Mouse (Mus musculus) limb, embryonic 11.5 days (tissue): ENCODE measurements around the gene Adsl. TPM values are rescaled to one million over a fixed set of nuclear protein-coding genes. Genes with fewer than 3 reads are reported as not detected.

Source experiments
- ATAC-seq: fragments of 200-750 bp; cut with Nextera tagmentation; 2 replicates; pipeline ENCODE4 v1.8.0; 2017; ENCODE audit warnings: low read depth; ENCODE audit not compliant: insufficient number of reproducible peaks, low FRiP score, low TSS enrichment
- DNase-seq: peaks from one replicate; pipeline ENCODE4 v3.0.0-alpha.2; 2015; ENCODE audit warnings: low spot score
- H3K27ac ChIP-seq: fragments of 300-500 bp; sonication (generic); replicated peaks from 2 replicates; pipeline ENCODE4 v1.5.1; 2014; ENCODE audit warnings: low read depth, mild to moderate bottlenecking, low read length
- H3K27me3 ChIP-seq: fragments of 300-500 bp; sonication (generic); 2 replicates; pipeline ENCODE4 v1.6.1; 2014; ENCODE audit warnings: mild to moderate bottlenecking, low read length, mixed read lengths; ENCODE audit not compliant: control insufficient read depth, insufficient read depth
- H3K36me3 ChIP-seq: fragments of 300-500 bp; sonication (generic); 2 replicates; pipeline ENCODE4 v1.6.1; 2014; ENCODE audit warnings: mild to moderate bottlenecking, low read length, moderate library complexity, mixed read lengths; ENCODE audit not compliant: control insufficient read depth, insufficient read depth
- H3K4me1 ChIP-seq: fragments of 300-500 bp; sonication (generic); 2 replicates; pipeline ENCODE4 v1.6.1; 2014; ENCODE audit warnings: low read length, mixed read lengths; ENCODE audit not compliant: control insufficient read depth, insufficient read depth
- H3K4me2 ChIP-seq: fragments of 300-500 bp; sonication (generic); 2 replicates; pipeline ENCODE4 v1.6.1; 2014; ENCODE audit warnings: low read depth, mild to moderate bottlenecking, moderate library complexity; ENCODE audit not compliant: severe bottlenecking
- H3K4me3 ChIP-seq: fragments of 300-500 bp; sonication (generic); 2 replicates; pipeline ENCODE4 v1.5.1; 2014; ENCODE audit warnings: low read depth, low read length
- H3K9ac ChIP-seq: fragments of 300-500 bp; sonication (generic); 2 replicates; pipeline ENCODE4 v1.6.1; 2014; ENCODE audit warnings: mild to moderate bottlenecking, low read length
- H3K9me3 ChIP-seq: fragments of 300-500 bp; sonication (generic); 2 replicates; pipeline ENCODE4 v1.6.1; 2016; ENCODE audit warnings: low read length; ENCODE audit not compliant: control insufficient read depth
- WGBS: fragments of 180-500 bp; shearing (Covaris S2); extraction: QIAGEN DNeasy Blood & Tissue Kit; methylation state at CpG from one replicate; pipeline ENCODE4 v1.1.7; 2014; 5-methylcytosine and 5-hydroxymethylcytosine counted together
- polyA plus RNA-seq: library from polyadenylated mRNA; unstranded; fragments of >200 nt; fragmentation: Nextera tagmentation; extraction: Ambion mirVana; gene quantifications from 2 replicates; pipeline ENCODE4 v1.2.1, GENCODE M21; 2014

The Adsl gene
- polyA plus RNA-seq, 1 experiment from 2014 or later = 196 TPM

- WGBS = 95% methylated on average over 7 of the region's 7 CpGs
- Histone ChIP-seq H3K4me2 (no peak overlapping the region), H3K27ac (no peak overlapping the region), H3K4me3 (no peak overlapping the region), H3K9me3 (no peaks in the 10 kb centered on the region), H3K36me3 (peaks cover 18% of the 10 kb centered on the region), H3K9ac (no peak overlapping the region), H3K27me3 (no peaks in the 10 kb centered on the region), H3K4me1 (peaks cover 2% of the 10 kb centered on the region; the same call in 1 of the 2 replicates)
- DNase-seq = no peak
- no peak for ATAC-seq
These were observed 1.8 kb downstream of the Adsl start for GRCm38 (mm10) chr15:80950055-80950454.

DNA sequence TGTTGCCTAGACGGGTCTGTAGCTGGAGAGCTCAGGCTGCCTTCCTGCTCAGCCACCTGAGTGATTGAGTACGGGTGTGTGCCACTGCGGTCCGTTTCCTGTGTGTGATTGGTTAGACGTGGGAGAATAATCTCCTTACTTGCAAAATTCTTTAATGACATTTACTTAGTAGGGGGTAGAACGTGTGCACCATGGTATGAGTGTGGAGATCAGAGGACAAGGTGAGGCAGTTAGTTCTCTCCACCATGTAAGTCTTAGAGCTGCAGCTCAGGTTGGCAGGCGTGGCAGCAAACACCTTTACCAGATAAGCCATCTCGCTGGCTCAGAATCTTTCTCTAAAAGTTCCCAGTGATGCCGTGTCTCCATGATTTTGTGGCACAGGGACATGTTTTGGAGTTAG, 5.7 kb downstream of the Adsl start:
- no peaks in the 10 kb centered on the region for H3K27me3 ChIP-seq
- H3K36me3 ChIP-seq = peaks cover 20% of the 10 kb centered on the region
- H3K27ac ChIP-seq = no peak overlapping the region
- no peaks in the 10 kb centered on the region for H3K9me3 ChIP-seq
- DNase-seq (no peak), ATAC-seq (no peak)
- peaks cover 2% of the 10 kb centered on the region; the same call in 1 of the 2 replicates for H3K4me1 ChIP-seq
- no peak overlapping the region for H3K4me3 ChIP-seq
- WGBS = 89% methylated on average over 9 of the region's 9 CpGs
- H3K9ac ChIP-seq = no peak overlapping the region
- H3K4me2 ChIP-seq = no peak overlapping the region

GRCm38 (mm10) chr15:80954861-80955260, 6.6 kb downstream of the Adsl start:
- Histone ChIP-seq H3K36me3 (peaks cover 20% of the 10 kb centered on the region), H3K4me1 (no peaks in the 10 kb centered on the region), H3K27ac (no peak overlapping the region), H3K4me3 (no peak overlapping the region), H3K9me3 (no peaks in the 10 kb centered on the region), H3K27me3 (no peaks in the 10 kb centered on the region), H3K9ac (no peak overlapping the region), H3K4me2 (no peak overlapping the region)
- DNase-seq (no peak), ATAC-seq (no peak)
- WGBS = 92% methylated on average over 3 of the region's 3 CpGs

DNA sequence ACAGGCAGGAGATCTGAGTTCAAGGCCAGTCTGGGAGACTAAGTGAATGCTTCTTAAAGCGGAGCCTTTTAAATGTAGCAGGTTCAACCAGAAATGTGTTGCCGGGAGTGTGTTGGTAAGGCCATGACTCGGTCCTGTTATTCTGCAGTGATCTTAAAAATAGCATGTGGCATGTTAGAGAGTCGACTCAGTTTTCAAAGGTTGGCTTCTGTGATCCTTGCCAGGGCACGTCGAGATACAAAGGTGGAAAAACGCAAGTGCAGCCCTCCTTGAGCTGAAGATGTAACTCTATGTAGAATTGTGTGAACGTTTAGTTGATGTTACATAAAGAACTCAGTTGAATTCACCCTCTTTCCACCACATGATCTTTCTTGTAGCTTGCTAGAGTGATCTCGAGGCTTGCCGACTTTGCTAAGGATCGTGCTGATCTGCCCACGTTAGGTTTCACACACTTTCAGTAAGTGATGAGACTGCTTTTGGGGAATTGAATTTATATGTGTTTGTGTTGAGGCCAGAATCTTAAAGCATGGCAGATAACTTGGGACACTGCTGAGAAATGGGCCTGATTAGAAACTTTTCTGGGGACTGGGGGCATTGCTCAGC, 7.6 kb downstream of the Adsl start:
- H3K27me3 ChIP-seq = no peaks in the 10 kb centered on the region
- H3K36me3 ChIP-seq = peaks cover 20% of the 10 kb centered on the region
- no peak overlapping the region for H3K4me3 ChIP-seq
- H3K4me1 ChIP-seq = no peaks in the 10 kb centered on the region
- ATAC-seq (no peak), DNase-seq (no peak)
- no peak overlapping the region for H3K27ac ChIP-seq
- WGBS = 94% methylated on average over 12 of the region's 12 CpGs
- H3K9ac ChIP-seq = no peak overlapping the region
- H3K4me2 ChIP-seq = no peak overlapping the region
- no peaks in the 10 kb centered on the region for H3K9me3 ChIP-seq

DNA sequence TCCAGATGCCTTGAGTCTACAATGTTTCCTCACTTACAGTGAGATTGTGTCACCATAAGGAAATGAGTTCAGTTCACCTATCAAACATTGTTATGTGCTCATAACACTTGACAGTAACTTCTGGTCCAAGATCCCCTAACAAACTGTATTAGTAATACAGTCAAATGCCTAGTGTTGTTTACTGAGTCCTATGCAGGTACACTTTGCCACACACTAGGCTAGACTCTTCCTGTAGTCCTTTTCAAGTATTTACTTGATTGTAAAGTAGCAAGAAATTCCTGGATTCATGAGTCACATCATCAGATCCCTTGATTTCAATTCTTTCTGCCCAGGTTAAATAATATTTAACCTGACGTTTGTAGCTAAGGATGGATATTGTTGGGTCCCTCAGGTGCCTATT, 21.1 kb downstream of the Adsl start:
- 89% methylated on average over 1 of the region's 1 CpGs for WGBS
- H3K27ac ChIP-seq = no peak overlapping the region
- no peaks in the 10 kb centered on the region for H3K27me3 ChIP-seq
- ATAC-seq (no peak), DNase-seq (no peak)
- H3K4me3 ChIP-seq = no peak overlapping the region
- no peak overlapping the region for H3K9ac ChIP-seq
- H3K9me3 ChIP-seq = no peaks in the 10 kb centered on the region
- peaks cover 24% of the 10 kb centered on the region; the same call in 1 of the 2 replicates for H3K36me3 ChIP-seq
- no peak overlapping the region for H3K4me2 ChIP-seq
- no peaks in the 10 kb centered on the region for H3K4me1 ChIP-seq

DNA sequence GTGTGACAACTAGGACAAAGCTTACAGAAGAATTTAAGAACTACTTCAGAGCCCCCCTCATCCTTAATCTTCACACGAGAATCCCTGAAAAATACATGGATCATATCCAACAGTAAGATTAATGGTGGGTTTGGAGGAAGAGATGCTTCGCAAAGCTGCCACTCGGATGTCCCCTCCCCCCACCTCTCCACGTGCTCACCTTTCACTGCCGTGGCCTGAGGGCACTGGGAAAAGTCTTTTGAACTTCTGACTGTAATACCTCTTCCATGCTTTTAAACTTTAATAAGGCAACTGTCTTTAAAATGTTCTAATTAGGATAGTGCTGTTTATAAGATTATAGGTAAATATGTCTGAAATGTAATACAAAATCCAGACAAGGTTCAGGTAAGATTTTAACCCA, 26.0 kb downstream of the Adsl start:
- H3K4me1 ChIP-seq = no peaks in the 10 kb centered on the region
- no peak overlapping the region for H3K9ac ChIP-seq
- H3K27ac ChIP-seq = no peak overlapping the region
- DNase-seq (peak; percentile 54), ATAC-seq (no peak)
- H3K4me2 ChIP-seq = no peak overlapping the region
- H3K9me3 ChIP-seq = no peaks in the 10 kb centered on the region
- peaks cover 3% of the 10 kb centered on the region; the same call in 1 of the 2 replicates for H3K36me3 ChIP-seq
- no peak overlapping the region for H3K4me3 ChIP-seq
- 38% methylated on average over 5 of the region's 5 CpGs for WGBS
- H3K27me3 ChIP-seq = no peaks in the 10 kb centered on the region; the same call in 1 of the 2 replicates

GRCm38 (mm10) chr15:80975666-80976065, 27.4 kb downstream of the Adsl start:
- no peaks in the 10 kb centered on the region for H3K4me1 ChIP-seq
- 87% methylated on average over 3 of the region's 3 CpGs for WGBS
- no peaks in the 10 kb centered on the region; the same call in 1 of the 2 replicates for H3K27me3 ChIP-seq
- H3K4me3 ChIP-seq = no peak overlapping the region
- no peak overlapping the region for H3K4me2 ChIP-seq
- DNase-seq (no peak), ATAC-seq (no peak)
- H3K36me3 ChIP-seq = no peaks in the 10 kb centered on the region
- no peak overlapping the region for H3K9ac ChIP-seq
- no peaks in the 10 kb centered on the region for H3K9me3 ChIP-seq
- H3K27ac ChIP-seq = no peak overlapping the region

DNA sequence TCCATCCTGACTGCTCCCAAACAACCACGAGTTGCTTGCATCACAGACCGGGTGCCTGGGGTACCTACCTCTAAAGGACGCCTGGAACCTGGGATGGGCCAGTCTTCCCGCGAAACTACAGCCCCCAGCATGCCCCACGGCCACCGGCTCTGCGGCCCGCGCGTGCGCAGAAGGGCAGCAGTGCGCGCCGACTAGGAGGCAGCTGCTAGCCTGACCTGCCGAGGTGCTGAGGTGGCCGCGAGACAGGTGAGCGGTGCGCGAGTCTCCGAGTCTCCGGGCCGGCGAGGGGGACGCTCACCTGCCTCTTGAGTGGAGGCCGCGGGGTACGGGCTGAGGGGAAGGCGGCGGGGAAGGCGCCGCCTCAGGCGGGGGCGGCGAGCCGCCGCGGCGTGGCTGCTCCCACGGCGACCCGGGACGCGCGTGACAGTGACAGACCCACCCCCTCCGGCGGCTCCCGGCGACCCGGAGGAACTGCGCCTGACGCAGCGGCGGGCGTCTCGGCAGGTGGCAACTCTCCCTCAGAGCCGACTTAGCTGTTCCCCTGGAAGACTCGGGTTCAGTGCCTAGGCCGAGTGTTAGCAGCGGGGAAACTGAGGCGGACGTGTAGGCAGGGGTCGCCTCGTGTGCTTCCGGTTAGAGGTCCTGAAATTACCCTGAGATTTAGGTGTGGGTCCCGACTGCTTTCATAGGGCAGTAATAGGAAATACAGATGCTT, 29.5 kb downstream of the Adsl start, which contains the start of gene Sgsm3:
Sgsm3 (plus strand) TSS at position 146 of the 715 bp plus-strand sequence.
- ATAC-seq (peak; percentile 84), DNase-seq (peak; percentile 90)
- Histone ChIP-seq H3K27ac (no peak within 1 kb of the TSS), H3K4me1 (no peaks in the 10 kb centered on the region), H3K36me3 (no peaks in the 10 kb centered on the region), H3K4me2 (peak within 1 kb of the TSS; percentile 92), H3K4me3 (peak within 1 kb of the TSS; percentile 82), H3K27me3 (no peaks in the 10 kb centered on the region; the same call in 1 of the 2 replicates), H3K9ac (peak within 1 kb of the TSS; percentile 65), H3K9me3 (no peaks in the 10 kb centered on the region)
- under 1% methylated on average over 67 of the region's 67 CpGs for WGBS
